Mouse (Mus musculus) brain, embryonic 14.5 days (tissue): ENCODE measurements around the gene Fggy.

Source experiments
- CTCF ChIP-seq: fragments of 200-500 bp; IDR thresholded peaks from 2 replicates; pipeline ENCODE4 v1.5.1; 2012; ENCODE audit warnings: inconsistent platforms, mild to moderate bottlenecking, moderate library complexity, borderline replicate concordance; ENCODE audit not compliant: insufficient read depth, insufficient read length; ENCODE audit errors: extremely low read depth
- POLR2A ChIP-seq: fragments of 200-500 bp; IDR thresholded peaks from 2 replicates; pipeline ENCODE4 v1.6.1; 2012; ENCODE audit warnings: mild to moderate bottlenecking, inconsistent platforms, borderline replicate concordance; ENCODE audit not compliant: poor library complexity, insufficient read depth, insufficient read length, severe bottlenecking; ENCODE audit errors: extremely low read depth

- TF ChIP-seq CTCF (no peak), POLR2A (no peak)
These were observed 178.7 kb downstream of the Fggy start for GRCm38 (mm10) chr4:95735967-95736366.
